Mouse (Mus musculus): ENCODE data around the gene Esrra.
A peak's percentile ranks its signal among the peaks of the same experiment; 100 is the strongest.
"Not testable (repeated sequence)": the region's sequence is repeated elsewhere in the genome, so short reads cannot be mapped to it uniquely, and the experiment has no call there.

The Esrra gene

DNA sequence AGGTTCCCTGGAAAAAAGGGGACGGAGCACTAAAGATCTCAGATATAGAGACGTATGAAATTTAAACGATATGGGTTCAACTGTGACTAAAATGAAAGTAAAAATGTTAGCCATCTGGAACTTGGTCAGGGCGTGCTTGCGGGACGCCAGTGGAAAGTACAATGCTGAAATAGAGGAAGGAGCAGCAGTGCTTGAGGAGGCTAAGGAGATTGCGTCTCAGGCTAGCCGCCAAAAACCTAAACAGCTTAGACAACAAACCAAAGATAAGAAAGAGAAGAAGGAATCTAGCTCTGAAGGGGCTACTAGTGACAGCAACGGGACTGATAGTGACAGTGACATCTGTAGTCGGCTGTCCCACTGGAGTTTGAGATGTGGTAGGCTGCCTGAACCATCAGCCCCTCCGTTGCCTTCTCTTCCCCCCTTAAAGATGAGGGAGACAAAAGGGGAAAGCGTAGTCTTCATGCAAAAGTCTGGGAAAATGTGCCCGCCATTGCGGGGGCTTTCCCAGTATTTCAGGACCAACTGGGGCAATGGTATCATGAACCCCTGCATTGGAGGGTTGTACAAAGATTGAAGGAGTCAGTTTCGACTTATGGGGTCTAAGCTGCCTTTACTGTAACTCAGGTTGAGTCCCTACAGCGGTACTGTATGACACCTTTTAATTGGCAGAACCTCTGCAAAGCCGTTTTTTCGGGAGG, 25.9 kb downstream of the Esrra start:
- DNase-seq = not testable (repeated sequence)

DNA sequence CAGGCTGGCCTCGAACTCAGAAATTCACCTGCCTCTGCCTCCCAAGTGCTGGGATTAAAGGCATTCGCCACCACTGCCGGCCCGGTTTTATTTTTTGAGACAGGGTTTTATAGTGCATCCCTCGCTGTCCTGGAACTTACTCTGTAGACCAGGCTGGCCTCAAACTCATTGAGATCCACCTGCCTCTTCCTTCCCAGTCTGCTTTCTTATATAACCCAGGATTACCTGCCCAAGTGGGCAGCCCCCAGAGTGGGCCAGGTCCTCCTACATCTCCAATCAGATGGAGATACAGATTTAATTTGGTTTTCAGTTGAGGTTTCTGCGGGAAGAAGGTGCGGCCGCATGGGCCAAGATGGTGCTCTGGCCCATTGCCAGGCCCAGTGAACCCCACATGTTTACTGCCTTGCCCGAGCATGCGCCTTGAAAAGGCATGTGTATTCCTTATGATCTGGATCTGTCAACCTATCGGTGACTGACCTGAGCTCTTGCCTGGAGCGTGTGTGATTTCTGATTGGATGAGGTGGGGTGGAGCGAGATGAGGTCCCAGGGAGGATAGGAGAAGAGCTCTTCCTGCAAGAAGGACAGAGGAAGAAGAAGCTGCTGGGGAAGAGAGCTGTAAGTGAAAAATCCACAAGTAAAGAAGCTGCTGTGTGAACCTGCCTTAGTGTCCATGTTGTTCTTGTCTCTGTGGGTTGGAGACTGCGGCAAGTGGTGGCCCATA, 27.7 kb downstream of the Esrra start:
- no peak for DNase-seq

DNA sequence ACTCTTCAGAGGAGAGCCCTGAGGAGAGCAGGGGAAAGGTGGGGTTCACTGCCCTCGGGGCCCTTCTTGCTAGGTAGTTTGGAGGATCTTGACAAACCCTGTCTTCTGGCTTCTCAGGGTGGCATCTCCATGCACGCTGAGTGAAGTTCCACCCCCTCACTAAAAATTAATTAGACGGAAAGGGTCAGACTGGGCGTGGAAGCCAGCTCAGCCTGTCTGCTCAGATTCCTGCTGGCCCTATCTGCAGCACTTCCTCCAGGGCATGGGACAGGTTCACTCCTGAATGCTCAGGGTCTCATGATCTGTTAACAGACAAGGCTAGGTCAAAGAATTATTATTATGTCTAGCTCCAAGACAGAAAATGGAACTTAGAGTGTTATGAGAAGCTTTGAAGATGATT, 29.1 kb downstream of the Esrra start:
- peak; percentile 28 for DNase-seq

DNA sequence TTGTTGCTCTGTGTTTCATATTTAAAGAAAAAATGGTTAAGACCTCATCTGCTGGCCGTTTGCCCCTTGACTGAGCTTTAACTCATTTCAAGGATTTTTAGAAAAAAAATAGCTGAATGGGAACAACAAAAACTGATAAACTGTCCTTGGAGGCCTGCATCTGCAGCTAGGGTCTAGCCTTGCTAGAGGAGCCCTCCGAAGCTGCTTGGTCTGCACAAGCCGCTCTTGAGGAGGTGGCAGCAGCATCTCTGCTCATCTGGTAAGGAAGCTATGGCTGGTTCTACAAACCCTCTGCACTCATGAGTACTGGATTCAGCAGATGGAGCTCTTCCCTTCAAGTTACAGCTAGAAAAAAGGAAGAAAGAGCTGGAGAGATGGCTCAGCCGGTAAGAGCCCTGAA, 43.6 kb downstream of the Esrra start:
- DNase-seq = no peak

DNA sequence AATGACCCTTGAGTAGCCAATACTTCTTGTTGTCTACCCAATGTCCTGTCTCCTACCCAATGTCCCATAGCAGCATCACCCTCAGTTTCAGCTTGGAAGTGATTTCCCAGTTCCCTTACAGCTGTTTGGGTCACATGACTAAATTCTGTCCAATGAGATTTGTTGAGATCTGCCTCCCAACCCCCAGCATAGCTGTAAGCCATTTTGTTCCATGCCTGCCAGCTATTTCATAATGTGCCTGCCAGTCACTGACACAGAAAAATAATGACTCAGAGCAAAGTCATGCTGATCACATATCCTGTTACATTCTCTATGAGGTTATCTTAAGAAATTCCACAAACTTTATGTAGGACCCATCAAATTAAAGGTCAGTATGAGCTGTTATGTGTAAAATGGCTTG, 44.8 kb downstream of the Esrra start:
- DNase-seq = no peak

DNA sequence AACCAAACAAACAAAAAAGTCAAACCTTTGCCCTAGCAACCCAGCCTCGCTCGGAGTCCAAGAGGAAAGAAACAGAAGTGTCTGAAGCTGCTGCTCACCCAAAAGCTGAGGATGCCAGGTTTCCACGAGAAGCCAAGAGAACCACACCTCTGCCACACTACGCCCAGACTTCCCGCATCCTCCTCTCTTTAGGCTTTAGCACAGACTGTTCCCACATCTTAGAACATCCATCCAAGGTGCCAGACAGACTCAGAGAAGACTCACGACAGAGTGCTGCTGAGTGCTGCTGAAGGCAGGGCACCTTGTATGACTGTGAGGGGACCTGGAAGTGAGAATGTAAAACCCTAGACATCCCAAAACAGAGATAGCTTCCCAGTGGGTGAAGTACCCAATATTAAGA, 45.8 kb downstream of the Esrra start:
- DNase-seq = no peak

DNA sequence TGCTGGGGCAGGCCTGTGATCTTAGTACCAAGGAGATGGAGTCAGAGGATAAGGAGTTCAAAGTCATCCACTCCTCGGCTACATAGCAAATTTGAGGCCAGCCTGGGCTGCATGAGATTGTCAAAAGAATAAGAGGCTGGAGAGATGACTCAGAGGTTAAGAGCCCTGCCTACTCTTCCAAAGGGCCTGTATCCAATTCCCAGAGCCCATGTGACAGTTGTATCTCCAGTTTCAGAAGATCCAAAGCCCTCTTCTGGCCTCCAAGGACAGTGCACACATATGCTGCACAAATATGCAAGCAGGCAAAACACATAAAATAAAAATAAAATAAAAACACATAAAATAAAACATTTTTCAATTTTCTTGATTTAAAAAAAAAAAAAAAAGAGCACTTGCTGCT, 47.4 kb downstream of the Esrra start:
- DNase-seq = no peak

DNA sequence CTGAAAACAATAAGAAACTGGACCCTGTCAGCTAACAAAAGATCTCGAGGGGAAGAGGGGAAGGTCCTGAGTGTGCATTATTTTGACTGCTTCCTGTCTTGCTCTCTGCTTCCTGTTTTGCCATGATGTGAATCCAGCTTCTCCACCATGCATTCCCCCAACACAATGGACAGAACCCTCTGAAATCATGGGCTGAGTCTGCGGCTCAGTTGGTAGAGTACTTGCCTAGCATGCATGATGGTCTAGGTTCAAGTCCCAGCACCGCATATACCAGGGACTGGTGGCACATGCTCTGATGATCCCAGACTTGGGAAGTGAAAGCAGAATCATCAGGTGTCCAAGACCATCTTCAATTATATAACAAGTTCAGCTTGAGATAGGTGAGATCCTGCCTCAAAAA, 48.9 kb downstream of the Esrra start:
- no peak for DNase-seq

DNA sequence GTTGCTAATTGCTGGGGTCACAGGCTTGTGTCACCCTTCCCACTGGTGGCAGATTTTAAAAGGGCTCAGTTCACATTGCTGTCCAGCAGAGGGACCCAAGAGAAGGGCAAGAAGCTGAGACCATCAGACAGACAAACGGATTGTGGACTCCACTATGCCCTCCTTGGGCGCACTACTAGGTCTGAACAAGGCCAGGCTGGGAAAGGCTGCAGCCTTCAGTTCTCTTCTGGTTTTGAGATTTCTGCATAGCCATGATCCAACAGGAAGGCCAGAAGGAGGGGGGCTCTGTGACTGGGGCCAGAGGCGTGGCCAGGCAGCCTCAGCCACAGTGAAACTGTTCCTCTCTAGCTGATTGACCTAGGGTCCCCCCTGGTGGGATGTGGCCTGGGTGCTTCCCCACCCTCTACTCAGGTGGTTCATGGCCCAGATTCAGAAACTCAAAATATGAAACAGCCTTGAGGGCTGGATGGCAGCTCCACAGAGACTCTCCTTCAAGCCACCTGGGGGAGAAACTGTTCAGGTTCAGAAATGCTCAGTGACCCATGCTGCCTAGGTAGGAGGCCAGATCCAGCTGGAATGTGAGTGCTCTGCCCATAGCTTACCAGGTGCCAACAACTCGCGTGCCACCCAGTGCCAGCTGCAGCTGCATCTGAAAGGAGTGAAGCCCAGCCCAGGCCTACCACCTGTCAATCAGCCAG, 49.9 kb downstream of the Esrra start:
- peak; percentile 81 for DNase-seq

DNA sequence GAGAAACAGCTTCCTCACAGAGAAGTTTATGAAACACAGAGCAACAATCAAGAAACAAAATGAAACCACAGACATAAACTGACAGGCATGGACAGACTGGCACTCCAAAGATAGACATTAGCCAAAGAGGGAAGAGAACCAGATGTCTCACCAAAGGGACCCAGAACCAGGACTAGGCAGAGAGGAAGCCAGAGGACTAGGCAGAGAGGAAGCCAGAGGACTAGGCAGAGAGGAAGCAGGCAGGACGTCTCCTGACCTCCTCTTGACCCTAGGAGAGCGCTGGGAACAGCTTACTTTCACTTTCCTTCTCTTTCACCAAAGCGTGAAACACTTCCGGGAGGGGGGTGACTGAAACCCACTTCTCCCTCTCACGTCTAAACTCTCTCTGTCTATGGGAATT, 52.3 kb downstream of the Esrra start:
- peak; percentile 75 for DNase-seq

DNA sequence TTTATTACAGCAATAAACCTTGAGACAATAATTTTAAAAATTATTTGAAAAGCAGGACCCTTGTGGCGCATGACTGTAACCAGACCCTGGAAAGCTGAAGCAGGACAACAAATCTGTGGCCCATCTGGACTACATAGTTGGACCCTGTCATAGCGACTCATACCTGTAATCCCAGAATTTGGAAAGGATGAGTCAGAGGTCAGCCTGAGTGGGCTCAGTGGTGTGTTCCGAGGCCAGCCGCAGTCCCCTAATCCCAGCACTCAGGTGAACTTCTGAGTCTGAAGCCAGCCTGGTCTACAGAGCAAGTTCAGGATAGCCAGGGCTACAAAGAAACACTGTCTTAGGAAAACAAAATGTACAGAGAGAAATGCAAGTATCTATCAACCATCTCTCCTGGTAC, 60.2 kb downstream of the Esrra start:
- DNase-seq = no peak

All from kidney, postnatal 10 days (tissue).